Mouse (Mus musculus) hematopoietic multipotent progenitor cell, adult 10-12 weeks (in vitro differentiated cells): ENCODE data around the gene Rest. TPM values are rescaled to one million over a fixed set of nuclear protein-coding genes. Genes with fewer than 3 reads are reported as not detected.

Experiments
- polyA plus RNA-seq: library from polyadenylated mRNA; stranded (reverse); fragments of >175 nt; gene quantifications from 2 replicates; pipeline ENCODE4 v1.2.3, GENCODE M21; 2012; ENCODE audit warnings: low replicate concordance

The Rest gene
- polyA plus RNA-seq, result 14.3 and 16.5 TPM in 2 replicates

GRCm38 (mm10) chr5:77265081-77265670 is at the start of gene Rest:
Rest (plus strand) TSS chr5:77265491.

GRCm38 (mm10) chr5:77309924-77310772 is 44.9 kb downstream of the Rest start, which contains the start of the genes Noa1 and Polr2b:
Noa1 (minus strand) TSS chr5:77310084.
Polr2b (plus strand) TSS chr5:77310147.

Other genes with a start within 250 kb of the Rest start
- 0.08 and 0.28 TPM in 2 replicates for gene Thegl, start 249.5 kb upstream of the Rest start, polyA plus RNA-seq
- gene Hopx, start 150.4 kb upstream of the Rest start, polyA plus RNA-seq, result 12.5 and 26.2 TPM in 2 replicates
- gene Spink2, start 54.0 kb upstream of the Rest start, polyA plus RNA-seq, result 0.36 TPM in 1 of 2 replicates, not detected in the other
- 18.9 and 19.2 TPM in 2 replicates for gene Noa1, start 44.6 kb downstream of the Rest start, polyA plus RNA-seq
- 1.7 and 2.9 TPM in 2 replicates for gene Polr2b, start 44.7 kb downstream of the Rest start, polyA plus RNA-seq
- gene Igfbp7, start 142.6 kb downstream of the Rest start, polyA plus RNA-seq, result 21.5 and 65.0 TPM in 2 replicates